Mouse (Mus musculus): ENCODE data around the gene B4galnt3. TPM values are rescaled to one million over a fixed set of nuclear protein-coding genes. Genes with fewer than 3 reads are reported as not detected.

Gene B4galnt3
- polyA plus RNA-seq, 1 experiment from 2014 or later: 0.11 TPM

DNA sequence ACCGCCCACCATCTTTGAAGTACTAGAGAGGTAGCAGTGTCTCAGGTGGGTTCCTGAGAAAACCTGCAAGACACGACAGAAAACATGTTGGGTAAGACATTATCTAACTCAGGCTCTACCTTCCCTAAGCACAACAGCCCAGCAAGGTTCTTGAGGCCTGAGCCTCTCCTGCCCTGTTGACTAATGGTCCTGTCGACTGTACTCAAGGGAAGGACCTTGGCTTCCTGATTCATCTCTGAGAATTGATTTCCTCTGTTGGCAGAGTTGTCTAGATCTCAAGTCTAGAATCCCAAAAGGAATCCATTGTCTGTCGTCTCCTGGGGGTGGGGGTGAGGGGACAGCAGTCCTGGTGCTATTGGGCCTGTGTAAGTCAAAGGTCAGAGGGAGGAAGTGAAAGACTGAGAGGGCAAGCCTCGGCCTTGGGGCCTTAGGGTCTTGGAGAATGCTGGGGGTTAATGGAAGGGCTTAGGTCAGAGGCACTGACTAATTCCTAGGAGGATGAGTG lies 37.9 kb downstream of the B4galnt3 start:
- H3K27me3 ChIP-seq (ENCODE audit: control insufficient read depth, insufficient read depth, low read depth, low read length): no peaks in the 10 kb centered on the region
- H3K9me3 ChIP-seq (replicated peaks; ENCODE audit: control insufficient read depth, low read length, poor library complexity, severe bottlenecking): no peaks in the 10 kb centered on the region
- H3K4me1 ChIP-seq (ENCODE audit: control insufficient read depth, insufficient read depth, low read length): no peaks in the 10 kb centered on the region
- H3K27ac ChIP-seq (ENCODE audit: low read length): no peak overlapping the region
- H3K4me2 ChIP-seq (ENCODE audit: low read length): no peak overlapping the region
- no peaks in the 10 kb centered on the region for H3K36me3 ChIP-seq (ENCODE audit: control insufficient read depth, insufficient read depth, low read length)
- WGBS: 74% methylated on average over 5 of the region's 5 CpGs
- ATAC-seq: no peak
- no peak overlapping the region for H3K9ac ChIP-seq (ENCODE audit: low read depth, low read length)
- no peak overlapping the region for H3K4me3 ChIP-seq (ENCODE audit: low read depth, low read length)

DNA sequence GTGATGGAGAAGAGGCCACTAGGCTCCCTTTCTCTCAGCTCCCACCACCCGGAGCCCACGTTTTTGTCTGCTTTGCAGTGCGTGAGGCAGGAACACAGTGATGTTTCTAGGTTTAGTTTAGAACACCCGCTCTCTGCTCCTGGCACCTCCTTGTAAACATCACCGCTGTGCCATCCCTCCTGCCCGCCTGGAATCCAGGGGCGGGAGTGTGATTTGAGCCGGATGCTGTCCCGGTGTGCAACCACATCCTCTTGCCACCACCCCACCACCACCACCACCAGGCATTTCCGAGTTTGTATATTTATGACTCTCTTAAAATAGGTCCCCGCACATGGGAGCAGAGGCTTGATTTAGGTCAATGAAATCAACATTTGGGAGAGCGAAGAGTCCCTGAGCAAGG lies 38.7 kb downstream of the B4galnt3 start:
- no peaks in the 10 kb centered on the region for H3K36me3 ChIP-seq (ENCODE audit: control insufficient read depth, insufficient read depth, low read length)
- H3K4me3 ChIP-seq (ENCODE audit: low read depth, low read length): no peak overlapping the region
- no peak overlapping the region for H3K27ac ChIP-seq (ENCODE audit: low read length)
- H3K9ac ChIP-seq (ENCODE audit: low read depth, low read length): no peak overlapping the region
- H3K9me3 ChIP-seq (replicated peaks; ENCODE audit: control insufficient read depth, low read length, poor library complexity, severe bottlenecking): no peaks in the 10 kb centered on the region
- 86% methylated on average over 12 of the region's 12 CpGs for WGBS
- no peak overlapping the region for H3K4me2 ChIP-seq (ENCODE audit: low read length)
- H3K4me1 ChIP-seq (ENCODE audit: control insufficient read depth, insufficient read depth, low read length): no peaks in the 10 kb centered on the region
- no peak for ATAC-seq
- H3K27me3 ChIP-seq (ENCODE audit: control insufficient read depth, insufficient read depth, low read depth, low read length): no peaks in the 10 kb centered on the region

DNA sequence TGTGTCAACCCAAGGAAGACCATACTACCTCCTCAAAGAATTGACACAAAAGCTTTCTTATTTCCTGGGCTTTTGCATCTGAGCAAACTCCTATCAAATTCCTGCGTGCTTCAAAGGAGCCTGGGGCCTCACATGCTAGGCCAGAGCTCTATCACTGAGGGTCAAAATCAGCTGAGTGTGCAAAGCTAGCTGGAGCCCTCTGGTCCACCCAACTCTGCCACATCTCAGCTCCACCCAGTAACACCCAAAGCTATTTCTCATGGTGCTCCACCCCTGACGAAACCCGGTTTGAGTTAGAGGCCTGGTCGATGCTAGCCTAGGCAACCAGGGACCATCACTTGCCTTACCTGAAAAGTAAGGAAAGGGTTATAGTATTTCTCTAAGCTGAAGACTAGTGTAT lies 39.2 kb downstream of the B4galnt3 start:
- Histone ChIP-seq H3K9ac (ENCODE audit: low read depth, low read length) (no peak overlapping the region), H3K4me3 (ENCODE audit: low read depth, low read length) (no peak overlapping the region), H3K27me3 (ENCODE audit: control insufficient read depth, insufficient read depth, low read depth, low read length) (no peaks in the 10 kb centered on the region), H3K9me3 (replicated peaks; ENCODE audit: control insufficient read depth, low read length, poor library complexity, severe bottlenecking) (no peaks in the 10 kb centered on the region), H3K36me3 (ENCODE audit: control insufficient read depth, insufficient read depth, low read length) (no peaks in the 10 kb centered on the region), H3K4me1 (ENCODE audit: control insufficient read depth, insufficient read depth, low read length) (no peaks in the 10 kb centered on the region), H3K27ac (ENCODE audit: low read length) (no peak overlapping the region), H3K4me2 (ENCODE audit: low read length) (no peak overlapping the region)
- ATAC-seq: no peak
- 79% methylated on average over 4 of the region's 4 CpGs for WGBS

DNA sequence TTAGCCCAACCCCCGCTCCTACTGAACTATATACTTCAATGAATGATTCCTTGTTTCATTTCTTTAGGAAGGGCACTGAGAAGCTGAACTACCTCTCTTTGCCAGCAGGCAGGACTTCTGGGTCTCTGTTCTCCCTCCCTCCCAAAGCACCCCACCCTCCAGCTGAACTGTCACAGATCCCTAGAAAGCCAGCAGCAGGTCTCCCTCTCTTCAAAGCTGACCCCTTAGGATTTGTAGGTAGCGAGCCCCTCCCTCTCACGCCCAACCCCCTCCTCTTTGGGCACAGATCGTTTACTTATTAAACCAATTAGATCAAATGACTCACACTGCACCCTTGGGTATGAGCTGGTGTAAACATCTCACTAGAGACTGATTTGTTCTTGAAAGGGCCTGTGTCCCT lies 39.7 kb downstream of the B4galnt3 start:
- Histone ChIP-seq H3K36me3 (ENCODE audit: control insufficient read depth, insufficient read depth, low read length) (no peaks in the 10 kb centered on the region), H3K27ac (ENCODE audit: low read length) (no peak overlapping the region), H3K9me3 (replicated peaks; ENCODE audit: control insufficient read depth, low read length, poor library complexity, severe bottlenecking) (no peaks in the 10 kb centered on the region), H3K4me1 (ENCODE audit: control insufficient read depth, insufficient read depth, low read length) (no peaks in the 10 kb centered on the region), H3K4me3 (ENCODE audit: low read depth, low read length) (no peak overlapping the region), H3K27me3 (ENCODE audit: control insufficient read depth, insufficient read depth, low read depth, low read length) (no peaks in the 10 kb centered on the region), H3K4me2 (ENCODE audit: low read length) (no peak overlapping the region), H3K9ac (ENCODE audit: low read depth, low read length) (no peak overlapping the region)
- WGBS: 66% methylated on average over 4 of the region's 4 CpGs
- ATAC-seq: no peak

DNA sequence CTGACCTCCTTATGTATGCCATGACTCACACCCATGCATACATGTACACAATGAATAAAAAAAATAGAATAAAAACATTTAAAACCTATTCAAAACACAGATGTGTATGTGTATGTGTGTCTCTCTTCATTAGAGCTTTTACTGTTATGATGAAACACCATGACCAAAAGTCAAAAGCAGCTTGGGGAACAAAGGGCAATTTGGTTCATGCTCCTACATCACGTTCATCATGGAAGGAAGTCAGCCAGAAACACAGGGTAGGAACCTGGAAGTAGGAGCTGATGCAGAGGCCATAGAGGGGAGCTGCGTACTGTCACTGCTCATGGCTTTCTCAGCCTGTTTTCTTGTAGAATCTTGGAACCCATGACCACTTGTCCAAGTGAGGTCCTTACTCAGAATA lies 41.6 kb downstream of the B4galnt3 start:
- Histone ChIP-seq H3K4me3 (ENCODE audit: low read depth, low read length) (no peak overlapping the region), H3K9ac (ENCODE audit: low read depth, low read length) (no peak overlapping the region), H3K27ac (ENCODE audit: low read length) (no peak overlapping the region), H3K4me2 (ENCODE audit: low read length) (no peak overlapping the region), H3K27me3 (ENCODE audit: control insufficient read depth, insufficient read depth, low read depth, low read length) (no peaks in the 10 kb centered on the region), H3K36me3 (ENCODE audit: control insufficient read depth, insufficient read depth, low read length) (no peaks in the 10 kb centered on the region), H3K4me1 (ENCODE audit: control insufficient read depth, insufficient read depth, low read length) (no peaks in the 10 kb centered on the region), H3K9me3 (replicated peaks; ENCODE audit: control insufficient read depth, low read length, poor library complexity, severe bottlenecking) (no peaks in the 10 kb centered on the region)
- ATAC-seq: no peak
- WGBS: 86% methylated on average over 2 of the region's 2 CpGs

DNA sequence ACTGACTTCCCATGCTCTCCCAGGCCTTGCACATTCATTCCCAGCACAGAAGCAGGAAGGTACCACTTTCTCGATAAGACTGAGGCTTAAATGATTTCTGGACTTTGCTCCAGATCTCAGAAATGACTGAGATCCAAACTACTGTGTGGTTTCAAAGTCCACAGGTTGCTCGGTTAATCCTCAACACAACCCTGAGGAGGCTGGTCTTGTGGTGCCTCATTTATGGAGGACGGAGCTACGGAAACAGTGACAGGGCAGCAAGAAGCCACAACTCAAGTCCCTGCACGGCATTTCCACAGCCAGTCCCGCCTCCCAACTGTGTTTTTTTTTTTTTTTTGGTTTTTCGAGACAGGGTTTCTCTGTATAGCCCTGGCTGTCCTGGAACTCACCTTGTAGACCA lies 43.3 kb downstream of the B4galnt3 start:
- no peak for ATAC-seq
- H3K27ac ChIP-seq (ENCODE audit: low read length): no peak overlapping the region
- H3K27me3 ChIP-seq (ENCODE audit: control insufficient read depth, insufficient read depth, low read depth, low read length): no peaks in the 10 kb centered on the region
- H3K9me3 ChIP-seq (replicated peaks; ENCODE audit: control insufficient read depth, low read length, poor library complexity, severe bottlenecking): no peaks in the 10 kb centered on the region
- no peak overlapping the region for H3K4me3 ChIP-seq (ENCODE audit: low read depth, low read length)
- no peaks in the 10 kb centered on the region for H3K4me1 ChIP-seq (ENCODE audit: control insufficient read depth, insufficient read depth, low read length)
- whole genome bisulfite sequencing: 84% methylated on average over 7 of the region's 7 CpGs
- H3K36me3 ChIP-seq (ENCODE audit: control insufficient read depth, insufficient read depth, low read length): no peaks in the 10 kb centered on the region
- H3K9ac ChIP-seq (ENCODE audit: low read depth, low read length): no peak overlapping the region
- no peak overlapping the region for H3K4me2 ChIP-seq (ENCODE audit: low read length)

DNA sequence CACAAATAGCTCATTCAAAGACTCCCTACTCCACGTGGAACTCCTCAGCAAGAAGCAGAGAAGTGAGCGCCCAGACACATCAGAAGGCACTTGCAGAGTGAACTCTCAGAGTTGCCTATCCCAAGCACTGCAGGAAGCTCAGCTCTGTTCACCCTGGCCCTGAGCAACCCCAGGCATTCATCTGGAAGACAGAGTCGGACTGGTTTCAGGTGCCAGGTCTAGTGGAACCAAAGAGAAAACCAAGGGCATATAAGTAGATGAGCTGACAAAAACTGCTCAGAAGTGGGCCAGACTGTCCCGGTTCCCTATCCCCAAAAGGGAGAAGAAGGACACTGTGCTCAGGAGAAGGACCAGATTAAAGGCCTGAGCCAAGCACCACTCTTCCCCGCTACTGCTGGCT lies 44.5 kb downstream of the B4galnt3 start:
- no peaks in the 10 kb centered on the region for H3K4me1 ChIP-seq (ENCODE audit: control insufficient read depth, insufficient read depth, low read length)
- WGBS: 76% methylated on average over 5 of the region's 5 CpGs
- H3K27ac ChIP-seq (ENCODE audit: low read length): no peak overlapping the region
- no peaks in the 10 kb centered on the region for H3K27me3 ChIP-seq (ENCODE audit: control insufficient read depth, insufficient read depth, low read depth, low read length)
- no peak for ATAC-seq
- H3K4me3 ChIP-seq (ENCODE audit: low read depth, low read length): no peak overlapping the region
- no peak overlapping the region for H3K9ac ChIP-seq (ENCODE audit: low read depth, low read length)
- H3K4me2 ChIP-seq (ENCODE audit: low read length): no peak overlapping the region
- H3K36me3 ChIP-seq (ENCODE audit: control insufficient read depth, insufficient read depth, low read length): no peaks in the 10 kb centered on the region
- no peaks in the 10 kb centered on the region for H3K9me3 ChIP-seq (replicated peaks; ENCODE audit: control insufficient read depth, low read length, poor library complexity, severe bottlenecking)

DNA sequence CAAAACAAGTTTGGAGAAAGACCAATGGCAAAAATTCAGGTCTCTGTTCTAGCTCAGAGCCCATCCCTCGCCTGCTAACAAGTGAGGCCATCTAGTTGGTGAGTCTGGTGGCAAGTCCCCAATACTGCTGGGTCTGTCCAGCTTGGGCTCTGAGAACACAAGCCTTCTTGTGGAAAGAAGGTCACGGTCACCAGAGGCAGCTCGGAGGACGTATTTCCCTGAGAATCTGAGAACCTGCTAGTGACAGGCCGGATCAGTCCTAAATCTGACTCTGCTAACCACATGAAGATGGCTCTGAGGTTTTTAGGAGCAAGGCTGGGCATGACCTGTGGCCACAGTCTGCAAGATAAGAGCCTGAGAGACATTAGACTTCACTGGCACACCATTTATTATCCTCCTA lies 47.7 kb downstream of the B4galnt3 start:
- Histone ChIP-seq H3K27me3 (ENCODE audit: control insufficient read depth, insufficient read depth, low read depth, low read length) (no peaks in the 10 kb centered on the region), H3K9me3 (replicated peaks; ENCODE audit: control insufficient read depth, low read length, poor library complexity, severe bottlenecking) (no peaks in the 10 kb centered on the region), H3K4me3 (ENCODE audit: low read depth, low read length) (no peak overlapping the region), H3K36me3 (ENCODE audit: control insufficient read depth, insufficient read depth, low read length) (no peaks in the 10 kb centered on the region), H3K27ac (ENCODE audit: low read length) (no peak overlapping the region), H3K9ac (ENCODE audit: low read depth, low read length) (no peak overlapping the region), H3K4me2 (ENCODE audit: low read length) (no peak overlapping the region), H3K4me1 (ENCODE audit: control insufficient read depth, insufficient read depth, low read length) (no peaks in the 10 kb centered on the region)
- no peak for ATAC-seq
- 87% methylated on average over 5 of the region's 5 CpGs for WGBS

DNA sequence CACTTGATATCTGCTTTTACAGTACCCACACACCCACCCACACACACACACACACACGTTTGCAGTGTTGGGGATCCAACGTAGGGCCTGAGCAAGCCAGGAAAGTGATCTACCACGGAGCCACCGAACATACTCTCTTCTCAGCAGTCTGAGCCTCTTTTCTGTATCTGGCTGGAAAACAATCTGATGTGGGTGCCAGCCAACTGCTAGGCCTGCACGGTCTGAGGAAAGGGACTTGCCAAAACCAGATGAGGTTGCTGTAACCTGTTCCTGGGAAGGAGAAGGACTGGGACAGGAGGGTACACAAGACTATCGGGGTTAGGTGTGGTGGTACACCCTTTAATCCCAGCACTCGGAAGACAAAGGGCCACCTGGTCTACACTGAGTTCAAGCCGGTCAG lies 51.1 kb downstream of the B4galnt3 start:
- Histone ChIP-seq H3K36me3 (ENCODE audit: control insufficient read depth, insufficient read depth, low read length) (no peaks in the 10 kb centered on the region), H3K27me3 (ENCODE audit: control insufficient read depth, insufficient read depth, low read depth, low read length) (no peaks in the 10 kb centered on the region), H3K9me3 (replicated peaks; ENCODE audit: control insufficient read depth, low read length, poor library complexity, severe bottlenecking) (no peaks in the 10 kb centered on the region), H3K4me2 (ENCODE audit: low read length) (no peak overlapping the region), H3K9ac (ENCODE audit: low read depth, low read length) (no peak overlapping the region), H3K4me1 (ENCODE audit: control insufficient read depth, insufficient read depth, low read length) (no peaks in the 10 kb centered on the region), H3K27ac (ENCODE audit: low read length) (no peak overlapping the region), H3K4me3 (ENCODE audit: low read depth, low read length) (no peak overlapping the region)
- WGBS: 75% methylated on average over 8 of the region's 8 CpGs
- ATAC-seq: no peak

DNA sequence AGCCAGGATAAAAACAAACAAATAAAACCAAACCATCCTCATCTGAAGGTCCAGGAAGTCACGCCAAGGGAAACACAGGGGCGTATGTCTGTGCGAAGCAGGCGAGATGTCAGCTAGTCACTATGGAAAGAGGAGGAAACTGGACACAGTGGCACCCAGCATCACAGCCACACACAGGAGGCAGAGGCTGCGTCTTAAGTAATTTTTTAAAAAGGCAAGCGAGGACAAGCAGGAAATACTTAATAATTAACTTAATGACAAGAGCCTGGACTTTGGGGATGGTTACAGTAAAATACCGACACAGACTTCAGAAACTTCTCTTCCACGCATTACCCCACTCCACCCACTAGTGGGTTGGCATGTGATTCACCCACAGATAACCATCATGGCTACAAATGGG lies 51.8 kb downstream of the B4galnt3 start:
- no peak overlapping the region for H3K4me3 ChIP-seq (ENCODE audit: low read depth, low read length)
- H3K27me3 ChIP-seq (ENCODE audit: control insufficient read depth, insufficient read depth, low read depth, low read length): no peaks in the 10 kb centered on the region
- H3K4me2 ChIP-seq (ENCODE audit: low read length): no peak overlapping the region
- H3K9ac ChIP-seq (ENCODE audit: low read depth, low read length): no peak overlapping the region
- no peaks in the 10 kb centered on the region for H3K9me3 ChIP-seq (replicated peaks; ENCODE audit: control insufficient read depth, low read length, poor library complexity, severe bottlenecking)
- H3K36me3 ChIP-seq (ENCODE audit: control insufficient read depth, insufficient read depth, low read length): no peaks in the 10 kb centered on the region
- ATAC-seq: no peak
- no peak overlapping the region for H3K27ac ChIP-seq (ENCODE audit: low read length)
- H3K4me1 ChIP-seq (ENCODE audit: control insufficient read depth, insufficient read depth, low read length): no peaks in the 10 kb centered on the region
- 89% methylated on average over 8 of the region's 8 CpGs for WGBS
